Mouse (Mus musculus) gastrocnemius, adult 18-20 months (tissue): ENCODE results near the gene Xrcc3. TPM values are rescaled to one million over a fixed set of nuclear protein-coding genes. Genes with fewer than 3 reads are reported as not detected.

Source experiments
- total RNA-seq, 2 experiments: library from RNA; stranded (reverse); gene quantifications; 2 replicates each; pipeline ENCODE4 v1.2.3; 2021

Gene Xrcc3
- total RNA-seq, 2 experiments from 2014 or later: 0.31 to 0.32 TPM

Other genes starting within 250 kb of the Xrcc3 start
- gene Mark3, start 239.3 kb downstream of the Xrcc3 start, total RNA-seq: 10 to 100 TPM; 52.7 to 55.0 TPM
- 10 to 100 TPM in 1 of 2 experiments, 1 to 10 TPM in 1; 5.9 to 12.2 TPM for gene Ckb, start 141.5 kb downstream of the Xrcc3 start, total RNA-seq
- 1 to 10 TPM; 2.4 to 3.9 TPM for gene Trmt61a, start 135.8 kb downstream of the Xrcc3 start, total RNA-seq
- gene Bag5, start 100.6 kb downstream of the Xrcc3 start, total RNA-seq: 10 to 100 TPM; 16.0 to 16.9 TPM
- 10 to 100 TPM; 40.5 to 43.5 TPM for gene Apopt1, start 100.6 kb downstream of the Xrcc3 start, total RNA-seq
- gene Klc1, start 55.0 kb downstream of the Xrcc3 start, total RNA-seq: 10 to 100 TPM; 59.1 to 60.1 TPM
- 10 to 100 TPM; 13.6 to 15.8 TPM for gene Zfyve21, start 297 bp upstream of the Xrcc3 start, total RNA-seq
- 1 to 10 TPM; 7.3 to 9.1 TPM for gene Ppp1r13b, start 94.2 kb upstream of the Xrcc3 start, total RNA-seq
- 100 to 1,000 TPM; 702 to 761 TPM for gene Atp5mpl, start 153.1 kb upstream of the Xrcc3 start, total RNA-seq
- gene Tdrd9, start 157.7 kb upstream of the Xrcc3 start, total RNA-seq: under 1 TPM in 1 of 2 experiments, not detected in 1; 0.59 TPM
- not detected for gene Rd3l, start 167.4 kb upstream of the Xrcc3 start, total RNA-seq